Mouse (Mus musculus): Measurements from ENCODE around the gene Gm19426.

The Gm19426 gene

DNA sequence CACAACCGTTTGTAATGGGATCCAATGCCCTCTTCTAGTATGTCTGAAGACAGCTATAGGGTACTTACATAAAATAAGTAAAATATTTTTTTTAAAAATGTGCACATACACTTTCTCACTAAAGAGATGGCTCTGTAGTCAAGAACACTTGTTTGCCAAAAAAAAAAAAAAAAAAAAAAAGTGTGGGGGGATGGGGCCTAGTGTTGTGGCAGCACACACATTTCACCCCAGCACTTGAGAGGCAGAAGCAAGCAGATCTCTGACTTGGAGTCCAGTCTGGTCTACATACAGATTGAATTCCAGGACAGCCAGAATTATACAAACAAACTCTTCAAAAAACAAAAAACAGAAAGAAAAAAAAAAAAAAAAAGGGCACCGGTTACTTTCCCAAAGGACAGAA, 22.7 kb downstream of the Gm19426 start:
- DNase-seq (ENCODE audit: low read depth): no peak

GRCm38 (mm10) chr2:84717357-84717756, 26.1 kb downstream of the Gm19426 start:
- DNase-seq (ENCODE audit: low read depth): no peak

DNA sequence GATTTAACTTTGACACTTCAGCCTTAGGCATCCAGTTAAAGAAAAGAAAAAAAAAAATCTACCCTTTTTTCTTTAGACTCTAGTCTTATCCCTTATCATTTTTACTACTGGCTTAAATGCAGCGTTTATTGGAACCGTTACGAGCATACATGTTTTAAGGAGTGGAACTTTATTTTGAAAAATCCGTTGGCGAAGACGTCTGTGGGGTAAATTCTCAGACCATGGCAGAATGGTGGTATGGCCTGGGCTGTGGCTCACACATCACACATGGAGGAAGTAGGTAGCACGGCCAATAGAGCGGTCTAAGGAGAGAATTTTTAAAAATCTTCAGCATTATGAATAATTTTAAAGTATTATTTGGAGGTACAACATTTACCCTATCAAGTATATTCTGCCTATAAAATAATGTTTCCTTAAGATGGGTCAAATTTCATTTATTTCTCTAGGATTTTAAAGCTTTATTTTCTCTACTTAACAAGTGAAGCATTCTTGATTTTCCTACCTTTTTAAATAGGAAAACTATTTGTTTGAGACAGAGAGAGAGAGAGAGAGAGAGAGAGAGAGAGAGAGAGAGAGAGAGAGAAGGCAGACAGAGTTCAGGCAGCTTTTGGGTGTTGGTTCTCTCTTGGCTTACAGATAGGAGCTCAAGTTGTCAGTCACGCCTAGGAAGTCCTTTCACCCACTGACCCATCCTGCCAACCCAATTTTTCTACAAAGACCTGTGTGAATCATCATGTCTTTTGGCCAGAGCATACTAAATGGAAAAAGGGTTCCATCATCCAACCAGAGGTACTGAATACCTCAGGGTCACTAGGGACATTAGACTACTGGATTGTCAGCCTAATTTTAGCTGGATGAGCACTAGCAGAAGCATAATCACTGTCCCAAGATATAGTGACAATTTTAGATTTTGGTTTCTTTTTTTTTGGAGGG, 26.8 kb downstream of the Gm19426 start:
- no peak for DNase-seq (ENCODE audit: low read depth)

- DNase-seq (ENCODE audit: low read depth): no peak
Observed at GRCm38 (mm10) chr2:84715562-84716361, 27.7 kb downstream of the Gm19426 start.

DNA sequence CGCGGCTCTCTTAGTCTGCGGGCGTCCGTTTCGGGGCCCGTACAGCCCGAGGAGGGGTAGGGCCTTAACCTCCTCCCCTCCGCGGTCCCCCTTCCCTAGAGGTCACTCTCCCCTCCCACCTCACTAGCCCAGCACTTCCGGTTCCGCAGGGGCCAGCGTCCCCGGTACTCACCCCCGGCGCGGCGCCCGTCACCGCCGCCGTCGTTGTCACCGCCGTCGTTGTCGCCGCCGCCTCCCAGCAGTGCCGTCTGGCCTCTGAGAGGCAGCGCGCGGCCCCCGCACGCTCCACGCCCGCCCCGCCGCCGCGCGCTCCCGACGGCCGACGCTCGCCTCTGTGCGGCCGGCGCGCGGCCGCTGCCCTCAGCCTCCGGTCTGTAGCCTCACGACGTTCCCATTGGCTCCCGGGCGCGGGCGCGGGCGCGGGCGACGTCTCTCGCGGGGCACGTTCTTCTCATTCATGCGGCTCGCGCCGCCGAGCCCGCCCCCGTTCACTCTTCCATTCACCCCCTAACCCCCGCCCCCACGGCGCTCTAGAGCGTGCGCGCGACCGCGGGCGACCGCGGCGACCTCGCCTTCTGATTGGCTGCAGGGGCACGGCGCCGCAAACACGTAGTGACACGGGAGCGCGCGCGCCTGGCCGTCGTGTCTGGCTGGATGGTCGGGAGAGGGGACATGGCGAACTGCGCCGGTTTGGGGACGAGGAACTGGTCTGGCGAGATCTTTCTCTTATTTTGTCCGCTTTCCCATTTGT, 28.5 kb downstream of the Gm19426 start, which contains the start of gene Zdhhc5:
Zdhhc5 (minus strand) TSS at position 370 of the 751 bp plus-strand sequence.
- DNase-seq (ENCODE audit: low read depth): peak; percentile 99

GRCm38 (mm10) chr2:84714422-84714810, 29.0 kb downstream of the Gm19426 start:
- DNase-seq (ENCODE audit: low read depth): no peak

GRCm38 (mm10) chr2:84711898-84712297, 31.6 kb downstream of the Gm19426 start:
- DNase-seq (ENCODE audit: low read depth): no peak

GRCm38 (mm10) chr2:84707523-84707922, 35.9 kb downstream of the Gm19426 start:
- DNase-seq (ENCODE audit: low read depth): no peak

DNA sequence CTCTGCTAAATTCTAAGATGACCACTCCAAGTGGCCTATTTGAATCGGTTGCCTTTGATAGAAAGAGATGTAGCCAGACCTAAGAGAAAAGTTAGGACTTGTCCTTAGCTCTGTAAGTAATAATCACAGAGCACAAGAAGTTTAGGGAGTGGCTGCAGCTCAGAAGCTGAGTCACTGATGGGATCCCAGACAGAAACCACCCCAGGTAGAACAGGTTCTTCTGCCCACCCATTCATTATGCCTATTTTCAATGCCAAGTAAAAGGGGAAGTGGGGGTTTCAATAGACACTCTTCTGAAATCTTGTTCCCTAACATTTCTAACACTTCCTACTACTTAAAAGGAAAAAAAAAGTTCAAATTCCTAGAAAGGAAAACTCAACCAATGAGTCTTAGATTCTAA, 38.2 kb downstream of the Gm19426 start:
- no peak for DNase-seq (ENCODE audit: low read depth)

- no peak for DNase-seq (ENCODE audit: low read depth)
Observed at GRCm38 (mm10) chr2:84704329-84704728, 39.1 kb downstream of the Gm19426 start.

DNA sequence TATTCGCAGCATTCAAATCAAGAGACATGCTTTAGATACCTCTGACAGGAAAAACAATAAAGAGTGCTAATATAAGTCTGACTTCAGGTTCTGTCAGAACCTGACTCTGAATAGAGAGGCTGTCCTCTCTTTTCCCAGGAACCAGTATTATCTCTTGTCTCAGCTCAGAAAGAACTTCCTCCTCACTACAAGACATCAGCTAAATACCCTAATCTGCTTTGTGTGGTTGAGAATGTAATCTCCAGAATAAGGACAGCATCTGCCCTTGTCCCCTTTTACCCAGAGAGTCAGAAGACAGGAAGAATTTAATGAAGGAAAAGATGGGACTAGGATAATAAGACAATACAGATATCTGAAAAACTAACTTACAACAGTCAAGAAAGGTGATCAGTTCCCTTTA, 40.0 kb downstream of the Gm19426 start:
- DNase-seq (ENCODE audit: low read depth): no peak

DNA sequence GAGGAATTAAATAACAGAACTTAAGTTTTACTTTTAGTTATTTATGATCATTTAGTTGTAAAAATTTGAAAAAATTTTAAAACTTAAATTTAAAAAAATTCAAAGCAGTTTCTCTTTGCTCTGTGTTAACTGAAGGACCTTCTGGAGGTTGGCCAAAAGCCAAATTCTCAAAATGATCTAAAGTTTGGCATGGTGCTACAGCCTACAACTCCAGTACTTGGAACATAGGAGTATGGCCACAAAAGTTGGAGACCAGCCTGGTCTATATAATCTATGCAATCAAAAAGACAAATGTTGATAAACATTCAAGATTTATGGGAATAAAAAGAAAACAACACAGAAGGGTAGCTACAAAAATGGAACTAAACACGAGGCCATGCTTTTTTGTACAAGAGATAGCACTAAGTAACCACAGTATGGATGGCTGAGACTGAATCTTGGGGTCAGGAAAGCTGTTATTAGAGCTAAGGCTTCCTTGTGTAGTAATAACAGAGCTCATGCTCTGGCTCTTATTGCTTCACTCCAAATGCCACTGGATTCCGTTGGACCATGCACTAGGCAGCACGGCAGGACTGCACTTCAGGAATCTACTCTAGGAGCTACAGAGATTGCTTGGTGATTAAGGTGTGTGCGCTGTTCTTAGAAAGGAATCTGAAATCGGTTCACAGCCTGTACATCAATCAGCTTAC, 48.3 kb downstream of the Gm19426 start:
- DNase-seq (ENCODE audit: low read depth): no peak

All from naive thymus-derived CD4-positive, alpha-beta T cell, adult 2 months (primary cell).